Mouse (Mus musculus): Measurements from ENCODE around the gene Ate1. TPM values are rescaled to one million over a fixed set of nuclear protein-coding genes. Genes with fewer than 3 reads are reported as not detected.
"Not testable (repeated sequence)": the region's sequence is repeated elsewhere in the genome, so short reads cannot be mapped to it uniquely, and the experiment has no call there.

The Ate1 gene
- polyA plus RNA-seq, 1 experiment: 13.7 TPM

DNA sequence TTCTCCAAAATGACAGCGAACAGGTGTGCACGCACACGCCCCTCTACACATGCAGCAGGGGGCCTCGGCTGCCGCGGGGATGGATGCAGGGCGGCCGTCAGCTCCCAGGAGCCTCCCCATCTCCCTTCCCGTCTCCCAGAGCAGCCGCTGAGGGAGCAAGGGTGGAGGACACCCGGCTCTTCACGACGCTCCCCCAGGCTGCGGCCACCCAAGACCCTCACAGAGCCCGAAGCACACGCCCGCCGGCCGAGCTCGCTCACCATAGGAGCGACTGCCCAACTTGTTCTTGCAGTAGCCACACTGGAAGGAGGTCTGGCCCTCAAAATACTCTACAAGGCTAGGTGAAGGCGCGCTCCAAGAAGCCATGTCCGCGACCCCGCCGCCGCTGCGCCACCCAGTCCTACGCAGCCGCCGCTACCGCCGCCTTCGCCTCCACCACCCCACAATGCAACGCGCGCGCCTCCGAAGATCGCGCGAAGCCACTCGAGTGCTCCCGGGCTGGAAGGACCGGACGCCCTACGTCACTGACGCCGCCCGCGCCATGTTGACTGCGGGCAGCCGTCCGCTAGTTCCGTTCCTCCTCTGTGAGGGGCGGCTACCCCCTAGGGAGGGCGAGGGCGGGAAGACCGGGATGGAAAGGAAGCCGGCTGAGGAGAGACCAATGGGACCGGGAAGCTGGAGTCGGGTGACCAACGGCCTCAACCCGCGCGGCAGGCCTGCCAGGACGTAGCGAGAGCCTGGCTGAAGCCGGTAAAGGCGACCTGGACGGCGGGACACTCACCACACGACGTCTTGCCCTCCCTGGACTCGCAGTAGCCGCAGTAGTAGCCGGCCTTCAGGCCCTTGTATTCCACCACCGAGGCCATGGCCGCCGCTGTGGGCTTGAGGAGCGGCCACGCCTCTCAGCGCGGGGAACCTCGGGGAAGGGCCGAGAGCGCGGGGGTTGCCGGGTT is 797 bp downstream of the Ate1 start:
- under 1% methylated on average over 90 of the region's 90 CpGs for WGBS
- peak overlapping the region; percentile 99 for H3K4me3 ChIP-seq (replicated peaks; ENCODE audit: control insufficient read depth, low read depth, low read length)
- peak overlapping the region; percentile 94 for H3K27ac ChIP-seq (ENCODE audit: control insufficient read depth, insufficient read depth, low read depth, low read length, poor library complexity)
- TF ChIP-seq CTCF (IDR thresholded peaks at IDR 0.05; ENCODE audit: control insufficient read depth, insufficient read depth, low read length) (no peak), POLR2A (IDR thresholded peaks at IDR 0.05; ENCODE audit: borderline replicate concordance, control insufficient read depth, low read depth, low read length) (peak; percentile 44; the same call in 1 of the 2 replicates)
- no peaks in the 10 kb centered on the region; the same call in 1 of the 2 replicates for H3K4me1 ChIP-seq (ENCODE audit: control insufficient read depth, insufficient read depth, low read length)

DNA sequence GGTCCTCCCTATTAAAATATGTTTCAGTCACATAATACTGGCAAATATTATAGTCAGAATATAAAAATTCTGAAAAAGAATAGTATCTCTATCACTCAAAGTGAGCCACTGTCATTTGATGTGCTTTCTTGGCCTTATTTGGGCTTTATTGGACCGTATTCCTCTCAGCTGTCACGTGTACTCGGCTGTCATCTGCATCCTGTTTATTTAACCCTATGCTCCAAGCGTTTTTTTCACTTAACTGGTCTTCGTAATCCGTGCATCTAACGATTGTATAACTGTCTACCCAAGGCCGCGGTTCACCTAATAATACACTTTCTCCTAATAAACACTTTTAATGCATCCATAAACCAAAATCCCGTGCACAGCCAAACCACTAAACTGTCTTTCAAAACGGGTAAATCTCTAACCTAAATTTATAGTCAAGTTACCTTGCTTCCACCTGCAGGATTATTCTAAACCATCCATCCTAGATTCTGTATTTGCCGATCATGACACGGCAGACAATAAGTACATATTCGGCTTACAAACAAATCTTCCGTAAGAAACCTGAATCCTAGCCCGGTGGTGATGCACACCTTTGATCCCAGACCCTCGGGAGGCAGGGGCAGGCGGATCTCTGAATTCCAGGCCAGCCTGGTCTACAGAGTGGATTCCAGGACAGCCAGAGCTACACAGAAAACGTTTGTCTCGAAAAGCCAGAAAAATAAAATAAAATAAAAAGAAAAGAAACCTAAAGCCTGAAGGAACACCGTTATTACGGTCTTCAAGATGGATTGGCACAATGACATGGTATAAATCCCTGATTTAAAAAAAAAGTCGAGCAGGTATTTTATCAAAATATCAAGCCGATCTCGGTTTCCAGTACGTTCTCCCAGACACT is 1.7 kb downstream of the Ate1 start:
- TF ChIP-seq POLR2A (IDR thresholded peaks at IDR 0.05; ENCODE audit: borderline replicate concordance, control insufficient read depth, low read depth, low read length): no peak
- no peak for TF ChIP-seq CTCF (IDR thresholded peaks at IDR 0.05; ENCODE audit: control insufficient read depth, insufficient read depth, low read length)
- Histone ChIP-seq H3K27ac (ENCODE audit: control insufficient read depth, insufficient read depth, low read depth, low read length, poor library complexity) (no peak overlapping the region; the same call in 1 of the 2 replicates), H3K4me1 (ENCODE audit: control insufficient read depth, insufficient read depth, low read length) (no peaks in the 10 kb centered on the region; the same call in 1 of the 2 replicates), H3K4me3 (replicated peaks; ENCODE audit: control insufficient read depth, low read depth, low read length) (peak overlapping the region; percentile 99)
- 20% methylated on average over 26 of the region's 26 CpGs for WGBS

DNA sequence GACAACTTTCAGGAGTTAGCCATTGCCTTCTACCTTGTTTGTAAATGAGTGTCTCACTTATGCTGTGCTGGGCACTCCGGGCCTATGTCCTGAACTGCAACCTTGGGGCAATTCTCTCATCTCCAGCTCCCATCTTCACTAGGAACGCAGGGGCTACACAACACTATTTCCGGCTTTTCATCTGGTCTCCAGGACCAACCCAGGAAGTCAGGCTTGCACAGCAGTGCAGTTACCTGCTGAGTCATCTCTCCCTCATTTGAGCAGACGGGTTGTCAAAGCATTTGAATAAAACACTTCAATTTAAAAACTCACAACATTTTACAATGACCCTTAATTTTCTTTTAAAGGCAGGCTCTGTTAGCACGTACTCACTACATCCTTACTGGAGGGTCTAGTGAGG is 9.9 kb downstream of the Ate1 start:
- H3K4me3 ChIP-seq (replicated peaks; ENCODE audit: control insufficient read depth, low read depth, low read length): no peak overlapping the region
- no peaks in the 10 kb centered on the region for H3K4me1 ChIP-seq (ENCODE audit: control insufficient read depth, insufficient read depth, low read length)
- 50% methylated on average over 5 of the region's 5 CpGs for WGBS
- TF ChIP-seq CTCF (IDR thresholded peaks at IDR 0.05; ENCODE audit: control insufficient read depth, insufficient read depth, low read length): no peak
- TF ChIP-seq POLR2A (IDR thresholded peaks at IDR 0.05; ENCODE audit: borderline replicate concordance, control insufficient read depth, low read depth, low read length): no peak
- no peak overlapping the region for H3K27ac ChIP-seq (ENCODE audit: control insufficient read depth, insufficient read depth, low read depth, low read length, poor library complexity)

DNA sequence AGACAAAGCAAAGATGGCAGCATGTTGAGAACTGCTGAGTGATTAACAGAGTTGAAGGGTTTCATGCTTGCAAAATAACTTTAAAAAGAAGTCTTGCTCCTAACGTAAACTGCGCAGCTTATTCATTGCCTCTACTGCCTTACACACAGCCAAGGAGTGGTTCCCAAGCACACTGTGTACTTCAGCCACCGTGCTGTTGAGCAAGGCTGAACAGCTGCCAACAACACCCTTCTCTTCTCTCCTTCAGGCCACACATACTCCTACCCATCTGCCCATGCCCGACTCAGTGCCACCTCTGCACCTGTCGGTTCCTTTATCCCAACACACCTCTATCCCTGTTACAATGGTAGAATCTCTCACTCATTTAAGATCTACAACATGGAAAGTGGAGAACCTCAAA is 17.2 kb downstream of the Ate1 start:
- Histone ChIP-seq H3K4me3 (replicated peaks; ENCODE audit: control insufficient read depth, low read depth, low read length) (no peak overlapping the region), H3K4me1 (ENCODE audit: control insufficient read depth, insufficient read depth, low read length) (no peaks in the 10 kb centered on the region; the same call in 1 of the 2 replicates), H3K27ac (ENCODE audit: control insufficient read depth, insufficient read depth, low read depth, low read length, poor library complexity) (no peak overlapping the region)
- 89% methylated on average over 5 of the region's 5 CpGs for WGBS
- no peak for TF ChIP-seq POLR2A (IDR thresholded peaks at IDR 0.05; ENCODE audit: borderline replicate concordance, control insufficient read depth, low read depth, low read length)
- TF ChIP-seq CTCF (IDR thresholded peaks at IDR 0.05; ENCODE audit: control insufficient read depth, insufficient read depth, low read length): no peak

DNA sequence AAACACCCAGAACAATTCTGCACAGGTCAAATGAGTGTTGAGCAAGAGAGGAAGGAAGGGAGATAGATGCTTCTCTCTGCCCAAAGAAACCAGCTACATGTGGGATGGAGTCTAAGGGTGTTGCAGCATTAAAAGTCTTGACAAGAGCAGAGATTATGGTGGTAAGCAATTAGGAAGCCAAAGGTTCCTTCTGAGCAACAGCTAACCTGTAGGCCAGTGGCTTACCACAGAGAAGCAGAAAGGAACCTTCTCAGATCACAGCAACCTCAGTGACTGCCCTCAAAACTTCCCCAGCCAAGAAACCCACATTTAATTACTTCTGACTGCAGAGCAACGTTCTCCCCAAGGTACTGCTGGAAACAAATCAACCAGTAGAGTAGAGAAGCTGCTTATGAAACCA is 18.7 kb downstream of the Ate1 start:
- Histone ChIP-seq H3K27ac (ENCODE audit: control insufficient read depth, insufficient read depth, low read depth, low read length, poor library complexity) (no peak overlapping the region), H3K4me3 (replicated peaks; ENCODE audit: control insufficient read depth, low read depth, low read length) (no peak overlapping the region), H3K4me1 (ENCODE audit: control insufficient read depth, insufficient read depth, low read length) (no peaks in the 10 kb centered on the region; the same call in 1 of the 2 replicates)
- 3% methylated on average over 1 of the region's 1 CpGs for WGBS
- TF ChIP-seq CTCF (IDR thresholded peaks at IDR 0.05; ENCODE audit: control insufficient read depth, insufficient read depth, low read length) (no peak), POLR2A (IDR thresholded peaks at IDR 0.05; ENCODE audit: borderline replicate concordance, control insufficient read depth, low read depth, low read length) (no peak)

- WGBS: 73% methylated on average over 3 of the region's 3 CpGs
- Histone ChIP-seq H3K4me3 (replicated peaks; ENCODE audit: control insufficient read depth, low read depth, low read length) (no peak overlapping the region), H3K27ac (ENCODE audit: control insufficient read depth, insufficient read depth, low read depth, low read length, poor library complexity) (no peak overlapping the region), H3K4me1 (ENCODE audit: control insufficient read depth, insufficient read depth, low read length) (no peaks in the 10 kb centered on the region)
- TF ChIP-seq POLR2A (IDR thresholded peaks at IDR 0.05; ENCODE audit: borderline replicate concordance, control insufficient read depth, low read depth, low read length) (no peak), CTCF (IDR thresholded peaks at IDR 0.05; ENCODE audit: control insufficient read depth, insufficient read depth, low read length) (no peak)
Measured at GRCm38 (mm10) chr7:130493346-130493745, 26.8 kb downstream of the Ate1 start.

DNA sequence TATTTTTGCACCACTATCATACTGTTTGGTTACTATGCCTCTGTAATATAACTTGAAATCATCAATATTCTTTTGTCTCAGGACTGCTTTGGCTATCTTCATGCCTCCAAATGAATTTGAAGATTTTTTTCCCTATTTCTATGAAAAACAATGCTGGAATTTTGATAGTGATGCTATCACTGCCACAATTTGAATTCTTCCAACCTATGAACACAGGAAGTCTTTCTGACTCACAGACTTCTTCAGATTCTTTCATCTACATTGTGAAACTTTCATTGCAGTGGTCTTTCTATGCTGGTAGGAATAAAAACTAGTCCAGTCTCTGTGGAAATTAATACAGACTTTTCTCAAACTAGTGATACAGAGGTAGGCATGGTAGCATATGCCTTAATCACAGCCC is 28.1 kb downstream of the Ate1 start:
- TF ChIP-seq POLR2A (IDR thresholded peaks at IDR 0.05; ENCODE audit: borderline replicate concordance, control insufficient read depth, low read depth, low read length): no peak
- TF ChIP-seq CTCF (IDR thresholded peaks at IDR 0.05; ENCODE audit: control insufficient read depth, insufficient read depth, low read length): no peak
- H3K4me1 ChIP-seq (ENCODE audit: control insufficient read depth, insufficient read depth, low read length): no peaks in the 10 kb centered on the region
- no peak overlapping the region for H3K27ac ChIP-seq (ENCODE audit: control insufficient read depth, insufficient read depth, low read depth, low read length, poor library complexity)
- H3K4me3 ChIP-seq (replicated peaks; ENCODE audit: control insufficient read depth, low read depth, low read length): no peak overlapping the region

DNA sequence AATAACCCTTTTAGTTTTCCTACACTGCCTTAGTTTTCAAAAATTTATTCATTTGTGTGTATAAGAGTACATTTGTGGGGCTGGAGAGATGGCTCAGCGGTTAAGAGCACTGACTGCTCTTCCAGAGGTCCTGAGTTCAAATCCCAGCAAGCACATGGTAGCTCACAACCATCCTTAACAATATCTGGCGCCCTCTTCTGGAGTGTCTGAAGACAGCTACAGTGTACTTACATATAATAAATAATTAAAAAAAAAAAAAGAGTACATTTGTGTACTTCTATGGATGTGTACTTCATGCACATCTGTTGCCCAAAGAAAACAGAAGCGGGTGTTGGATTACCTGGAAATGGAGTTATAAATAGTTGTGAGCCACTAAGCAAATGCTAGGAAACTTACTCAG is 41.2 kb downstream of the Ate1 start:
- not testable (repeated sequence) for H3K4me3 ChIP-seq (replicated peaks; ENCODE audit: control insufficient read depth, low read depth, low read length); H3K4me1 ChIP-seq (ENCODE audit: control insufficient read depth, insufficient read depth, low read length); H3K27ac ChIP-seq (ENCODE audit: control insufficient read depth, insufficient read depth, low read depth, low read length, poor library complexity)
- 80% methylated on average over 3 of the region's 3 CpGs for WGBS
